Mouse (Mus musculus): ENCODE measurements around the gene Coa5. TPM values are rescaled to one million over a fixed set of nuclear protein-coding genes. Genes with fewer than 3 reads are reported as not detected.

Coa5 gene
- total and polyA plus RNA-seq, 3 experiments, result 31.4 to 34.5 TPM; not detected in 1

- Histone ChIP-seq H3K36me3 (ENCODE audit: control insufficient read depth in 1 of 2, insufficient read depth in 2 of 2, low read length in 2 of 2) (peaks cover 0 to 27% of the 10 kb centered on the region in 2 experiments; a peak in 2 of 4 replicates), H3K9ac (ENCODE audit: control insufficient read depth, low read depth, low read length, poor library complexity, severe bottlenecking) (no peak overlapping the region), H3K4me3 (ENCODE audit: control insufficient read depth in 1 of 2, insufficient read depth in 1 of 2, low read depth in 2 of 2, low read length in 2 of 2) (no peak overlapping the region), H3K9me3 (replicated peaks; ENCODE audit: insufficient read depth, low read length) (no peaks in the 10 kb centered on the region), H3K27ac (ENCODE audit: control insufficient read depth, low read depth, low read length) (no peak overlapping the region), H3K27me3 (ENCODE audit: control insufficient read depth in 1 of 2, insufficient read depth in 2 of 2, low read length in 2 of 2) (no peaks in the 10 kb centered on the region), H3K79me2 (ENCODE audit: control insufficient read depth, insufficient read depth, low read length, poor library complexity) (no peaks in the 10 kb centered on the region), H3K4me1 (ENCODE audit: control insufficient read depth in 1 of 2, insufficient read depth in 2 of 2, low read length in 2 of 2) (peaks cover 7 to 28% of the 10 kb centered on the region in 2 experiments)
- TF ChIP-seq TCF12 (IDR thresholded peaks at IDR 0.05; ENCODE audit: low read depth, low read length), result no peak
- TF ChIP-seq MAX (IDR thresholded peaks at IDR 0.05; ENCODE audit: low read length), result no peak
- TF ChIP-seq KAT2A (conservative IDR thresholded peaks at IDR 0.05; ENCODE audit: low read depth, low read length), result no peak
- no peak for TF ChIP-seq ETS1 (IDR thresholded peaks at IDR 0.05; ENCODE audit: low read depth, low read length)
- TF ChIP-seq UBTF (IDR thresholded peaks at IDR 0.05; ENCODE audit: borderline replicate concordance, insufficient read depth, low read depth, low read length), result no peak
- TF ChIP-seq ZNF384 (IDR thresholded peaks at IDR 0.05; ENCODE audit: low read depth, low read length), result peak; percentile 61
- no peak for DNase-seq (ENCODE audit: low read depth, low spot score)
Observed at GRCm38 (mm10) chr1:37475312-37475711, 45.4 kb upstream of the Coa5 start.

- Histone ChIP-seq H3K9ac (ENCODE audit: control insufficient read depth, low read depth, low read length, poor library complexity, severe bottlenecking) (peak overlapping the region; percentile 30; the same call in 1 of the 2 replicates), H3K9me3 (replicated peaks; ENCODE audit: insufficient read depth, low read length) (no peaks in the 10 kb centered on the region), H3K79me2 (ENCODE audit: control insufficient read depth, insufficient read depth, low read length, poor library complexity) (no peaks in the 10 kb centered on the region), H3K4me1 (ENCODE audit: control insufficient read depth in 1 of 2, insufficient read depth in 2 of 2, low read length in 2 of 2) (peaks cover 7 to 23% of the 10 kb centered on the region in 2 experiments), H3K27me3 (ENCODE audit: control insufficient read depth in 1 of 2, insufficient read depth in 2 of 2, low read length in 2 of 2) (no peaks in the 10 kb centered on the region), H3K36me3 (ENCODE audit: control insufficient read depth in 1 of 2, insufficient read depth in 2 of 2, low read length in 2 of 2) (peaks cover 0 to 24% of the 10 kb centered on the region in 2 experiments; a peak in 2 of 4 replicates), H3K4me3 (ENCODE audit: control insufficient read depth in 1 of 2, insufficient read depth in 1 of 2, low read depth in 2 of 2, low read length in 2 of 2) (peak overlapping the region in 1 of 2 experiments; percentile 50; a peak in 2 of 4 replicates), H3K27ac (ENCODE audit: control insufficient read depth, low read depth, low read length) (peak overlapping the region; percentile 38)
- peak in 1 of 2 experiments; percentile 46; a peak in 1 of 4 replicates for TF ChIP-seq EP300 (IDR thresholded peaks at IDR 0.05; ENCODE audit: low read depth in 1 of 2, low read length in 2 of 2)
- no peak for TF ChIP-seq KAT2A (conservative IDR thresholded peaks at IDR 0.05; ENCODE audit: low read depth, low read length)
- TF ChIP-seq ZNF384 (IDR thresholded peaks at IDR 0.05; ENCODE audit: low read depth, low read length), result peak; percentile 98
- no peak for TF ChIP-seq GABPA (IDR thresholded peaks at IDR 0.05; ENCODE audit: low read depth, low read length)
- TF ChIP-seq ETS1 (IDR thresholded peaks at IDR 0.05; ENCODE audit: low read depth, low read length), result peak; percentile 35; the same call in 1 of the 2 replicates
- DNase-seq (ENCODE audit: low read depth, low spot score), result peak; percentile 65
Observed at GRCm38 (mm10) chr1:37474634-37475190, 44.8 kb upstream of the Coa5 start.

- Histone ChIP-seq H3K79me2 (ENCODE audit: control insufficient read depth, insufficient read depth, low read length, poor library complexity) (no peaks in the 10 kb centered on the region), H3K36me3 (ENCODE audit: control insufficient read depth in 1 of 2, insufficient read depth in 2 of 2, low read length in 2 of 2) (peaks cover 0 to 18% of the 10 kb centered on the region in 2 experiments; a peak in 2 of 4 replicates), H3K9ac (ENCODE audit: control insufficient read depth, low read depth, low read length, poor library complexity, severe bottlenecking) (peak overlapping the region; percentile 30; the same call in 1 of the 2 replicates), H3K4me1 (ENCODE audit: control insufficient read depth in 1 of 2, insufficient read depth in 2 of 2, low read length in 2 of 2) (peaks cover 7 to 18% of the 10 kb centered on the region in 2 experiments), H3K9me3 (replicated peaks; ENCODE audit: insufficient read depth, low read length) (no peaks in the 10 kb centered on the region), H3K27me3 (ENCODE audit: control insufficient read depth in 1 of 2, insufficient read depth in 2 of 2, low read length in 2 of 2) (no peaks in the 10 kb centered on the region), H3K27ac (ENCODE audit: control insufficient read depth, low read depth, low read length) (peak overlapping the region; percentile 38), H3K4me3 (ENCODE audit: control insufficient read depth in 1 of 2, insufficient read depth in 1 of 2, low read depth in 2 of 2, low read length in 2 of 2) (peak overlapping the region in 1 of 2 experiments; percentile 13; a peak in 1 of 4 replicates)
- TF ChIP-seq TAL1 (IDR thresholded peaks at IDR 0.05; ENCODE audit: low read length) (no peak), CHD2 (IDR thresholded peaks at IDR 0.05; ENCODE audit: low read length) (no peak), RCOR1 (IDR thresholded peaks at IDR 0.05; ENCODE audit: low read depth, low read length) (peak; percentile 35; the same call in 1 of the 2 replicates), TBP (IDR thresholded peaks at IDR 0.05; ENCODE audit: low read depth, low read length) (0 out of 2 replicates have a peak, but pooled peaks have one; percentile 27)
- peak; percentile 73 for DNase-seq (ENCODE audit: low read depth, low spot score)
Observed at GRCm38 (mm10) chr1:37474046-37474445, 44.1 kb upstream of the Coa5 start.

All from MEL (cell line).